Mouse (Mus musculus): ENCODE results near the gene Fundc1. TPM values are rescaled to one million over a fixed set of nuclear protein-coding genes. Genes with fewer than 3 reads are reported as not detected.

The Fundc1 gene
- polyA plus RNA-seq (2016; fragmentation: Nextera tagmentation; extraction: Ambion mirVana), result 60.3 and 61.5 TPM in 2 replicates

GRCm38 (mm10) chrX:17571621-17572459, at the start of gene Fundc1:
Fundc1 (minus strand) TSS chrX:17572325.
- no peaks in the 10 kb centered on the region for H3K27me3 ChIP-seq
- H3K27ac ChIP-seq, result peak within 1 kb of the TSS; percentile 88
- no peaks in the 10 kb centered on the region for H3K4me1 ChIP-seq (replicated peaks)
- peak within 1 kb of the TSS; percentile 63 for H3K9ac ChIP-seq (replicated peaks)
- peak within 1 kb of the TSS; percentile 46 for H3K4me3 ChIP-seq (replicated peaks)
- no peaks in the 10 kb centered on the region; the same call in 1 of the 2 replicates for H3K36me3 ChIP-seq
- no peaks in the 10 kb centered on the region for H3K9me3 ChIP-seq
- H3K4me2 ChIP-seq, result peak within 1 kb of the TSS; percentile 47
- ATAC-seq (ENCODE audit: insufficient number of reproducible peaks, insufficient read depth, low FRiP score, low TSS enrichment, low read depth), result peak; percentile 99
- 10% methylated on average over 30 of the region's 30 CpGs for WGBS

- Histone ChIP-seq H3K4me3 (replicated peaks) (no peak overlapping the region), H3K9me3 (no peaks in the 10 kb centered on the region)
- 56% methylated on average over 1 of the region's 1 CpGs for WGBS
Observed at GRCm38 (mm10) chrX:17611253-17611652, 39.1 kb upstream of the Fundc1 start.

GRCm38 (mm10) chrX:17608763-17609162, 36.6 kb upstream of the Fundc1 start:
- Histone ChIP-seq H3K9me3 (no peaks in the 10 kb centered on the region), H3K27ac (no peak overlapping the region), H3K27me3 (no peaks in the 10 kb centered on the region), H3K9ac (replicated peaks) (no peak overlapping the region), H3K4me1 (replicated peaks) (no peaks in the 10 kb centered on the region), H3K36me3 (no peaks in the 10 kb centered on the region), H3K4me3 (replicated peaks) (no peak overlapping the region), H3K4me2 (no peak overlapping the region)
- 69% methylated on average over 1 of the region's 1 CpGs for WGBS
- ATAC-seq (ENCODE audit: insufficient number of reproducible peaks, insufficient read depth, low FRiP score, low TSS enrichment, low read depth), result no peak

More at GRCm38 (mm10) chrX:17611253-17611652, 39.1 kb upstream of the Fundc1 start:
- Histone ChIP-seq H3K4me1 (replicated peaks) (no peaks in the 10 kb centered on the region), H3K9ac (replicated peaks) (no peak overlapping the region), H3K4me2 (no peak overlapping the region), H3K27me3 (no peaks in the 10 kb centered on the region), H3K27ac (no peak overlapping the region), H3K36me3 (no peaks in the 10 kb centered on the region)
- no peak for ATAC-seq (ENCODE audit: insufficient number of reproducible peaks, insufficient read depth, low FRiP score, low TSS enrichment, low read depth)

GRCm38 (mm10) chrX:17607668-17608067, 35.5 kb upstream of the Fundc1 start:
- no peak for ATAC-seq (ENCODE audit: insufficient number of reproducible peaks, insufficient read depth, low FRiP score, low TSS enrichment, low read depth)
- Histone ChIP-seq H3K27ac (no peak overlapping the region), H3K9ac (replicated peaks) (no peak overlapping the region), H3K4me1 (replicated peaks) (no peaks in the 10 kb centered on the region), H3K27me3 (no peaks in the 10 kb centered on the region), H3K4me3 (replicated peaks) (no peak overlapping the region), H3K36me3 (no peaks in the 10 kb centered on the region), H3K4me2 (no peak overlapping the region), H3K9me3 (no peaks in the 10 kb centered on the region)
- 76% methylated on average over 3 of the region's 3 CpGs for WGBS

- Histone ChIP-seq H3K4me2 (no peak overlapping the region), H3K4me3 (replicated peaks) (no peak overlapping the region), H3K4me1 (replicated peaks) (no peaks in the 10 kb centered on the region), H3K36me3 (no peaks in the 10 kb centered on the region), H3K9me3 (no peaks in the 10 kb centered on the region), H3K27ac (no peak overlapping the region), H3K27me3 (no peaks in the 10 kb centered on the region), H3K9ac (replicated peaks) (no peak overlapping the region)
- ATAC-seq (ENCODE audit: insufficient number of reproducible peaks, insufficient read depth, low FRiP score, low TSS enrichment, low read depth), result no peak
Observed at GRCm38 (mm10) chrX:17593331-17593730, 21.2 kb upstream of the Fundc1 start.

GRCm38 (mm10) chrX:17590745-17591144, 18.6 kb upstream of the Fundc1 start:
- no peaks in the 10 kb centered on the region for H3K36me3 ChIP-seq

GRCm38 (mm10) chrX:17571271-17571620, 879 bp downstream of the Fundc1 start:
- Histone ChIP-seq H3K4me3 (replicated peaks) (peak overlapping the region; percentile 46), H3K4me1 (replicated peaks) (no peaks in the 10 kb centered on the region), H3K9ac (replicated peaks) (peak overlapping the region; percentile 63), H3K27me3 (no peaks in the 10 kb centered on the region), H3K27ac (peak overlapping the region; percentile 88), H3K9me3 (no peaks in the 10 kb centered on the region), H3K36me3 (no peaks in the 10 kb centered on the region; the same call in 1 of the 2 replicates), H3K4me2 (peak overlapping the region; percentile 47)
- 33% methylated on average over 10 of the region's 10 CpGs for WGBS
- ATAC-seq (ENCODE audit: insufficient number of reproducible peaks, insufficient read depth, low FRiP score, low TSS enrichment, low read depth), result no peak

More at GRCm38 (mm10) chrX:17590745-17591144, 18.6 kb upstream of the Fundc1 start:
- H3K4me3 ChIP-seq (replicated peaks), result no peak overlapping the region
- H3K27me3 ChIP-seq, result no peaks in the 10 kb centered on the region
- no peaks in the 10 kb centered on the region for H3K9me3 ChIP-seq
- no peak overlapping the region for H3K4me2 ChIP-seq
- no peak for ATAC-seq (ENCODE audit: insufficient number of reproducible peaks, insufficient read depth, low FRiP score, low TSS enrichment, low read depth)
- WGBS, result 31% methylated on average over 1 of the region's 1 CpGs
- no peak overlapping the region for H3K27ac ChIP-seq
- no peak overlapping the region for H3K9ac ChIP-seq (replicated peaks)
- no peaks in the 10 kb centered on the region for H3K4me1 ChIP-seq (replicated peaks)

DNA sequence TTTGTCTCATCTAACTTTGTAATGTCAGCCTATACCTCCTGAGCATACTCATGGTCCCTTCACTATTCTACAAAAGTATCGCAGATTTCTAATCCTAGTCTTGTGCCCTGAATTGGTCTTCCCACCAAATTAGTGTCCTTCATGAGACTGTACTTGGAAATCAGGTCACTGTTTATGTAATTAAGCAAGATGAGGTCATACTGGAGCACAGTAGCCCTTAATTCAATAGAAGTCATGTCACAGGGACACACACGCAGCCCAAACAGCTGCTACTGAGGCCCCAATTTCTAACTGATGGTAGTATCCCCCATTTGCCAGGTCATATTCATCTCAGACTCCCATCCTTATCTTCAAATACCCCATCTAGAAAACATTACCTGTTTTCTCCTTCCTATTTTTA, 3.5 kb downstream of the Fundc1 start:
- Histone ChIP-seq H3K9me3 (no peaks in the 10 kb centered on the region), H3K4me1 (replicated peaks) (no peaks in the 10 kb centered on the region), H3K27ac (no peak overlapping the region), H3K27me3 (no peaks in the 10 kb centered on the region), H3K36me3 (no peaks in the 10 kb centered on the region; the same call in 1 of the 2 replicates), H3K4me3 (replicated peaks) (no peak overlapping the region), H3K4me2 (no peak overlapping the region), H3K9ac (replicated peaks) (no peak overlapping the region)
- WGBS, result 89% methylated on average over 2 of the region's 2 CpGs
- no peak for ATAC-seq (ENCODE audit: insufficient number of reproducible peaks, insufficient read depth, low FRiP score, low TSS enrichment, low read depth)

GRCm38 (mm10) chrX:17565743-17566142, 6.4 kb downstream of the Fundc1 start:
- Histone ChIP-seq H3K9ac (replicated peaks) (no peak overlapping the region), H3K36me3 (no peaks in the 10 kb centered on the region; the same call in 1 of the 2 replicates), H3K4me2 (no peak overlapping the region), H3K9me3 (no peaks in the 10 kb centered on the region), H3K27me3 (no peaks in the 10 kb centered on the region), H3K4me1 (replicated peaks) (no peaks in the 10 kb centered on the region), H3K4me3 (replicated peaks) (no peak overlapping the region), H3K27ac (no peak overlapping the region)
- no peak for ATAC-seq (ENCODE audit: insufficient number of reproducible peaks, insufficient read depth, low FRiP score, low TSS enrichment, low read depth)

DNA sequence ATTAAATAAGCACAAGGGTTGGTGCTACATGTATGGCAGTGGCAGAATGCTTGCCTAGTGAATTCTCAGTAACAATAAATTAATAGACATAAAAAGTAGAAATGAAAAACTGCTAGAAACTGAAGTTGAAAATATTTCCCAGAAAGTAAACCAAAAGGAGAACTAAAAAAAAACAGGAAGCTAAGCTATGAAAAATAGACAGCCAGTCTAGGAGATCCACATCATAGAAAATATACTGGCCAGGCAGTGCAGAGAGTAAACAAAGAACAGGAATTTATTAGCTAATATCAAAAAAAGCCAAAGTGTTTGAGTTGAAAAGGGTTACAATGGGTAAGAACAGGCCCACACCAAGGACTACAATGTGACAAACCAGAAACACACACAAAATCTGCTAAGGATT, 7.4 kb downstream of the Fundc1 start:
- Histone ChIP-seq H3K4me3 (replicated peaks) (no peak overlapping the region), H3K9ac (replicated peaks) (no peak overlapping the region), H3K4me2 (no peak overlapping the region), H3K4me1 (replicated peaks) (no peaks in the 10 kb centered on the region), H3K9me3 (no peaks in the 10 kb centered on the region), H3K36me3 (no peaks in the 10 kb centered on the region; the same call in 1 of the 2 replicates), H3K27ac (no peak overlapping the region), H3K27me3 (no peaks in the 10 kb centered on the region)
- ATAC-seq (ENCODE audit: insufficient number of reproducible peaks, insufficient read depth, low FRiP score, low TSS enrichment, low read depth), result no peak

DNA sequence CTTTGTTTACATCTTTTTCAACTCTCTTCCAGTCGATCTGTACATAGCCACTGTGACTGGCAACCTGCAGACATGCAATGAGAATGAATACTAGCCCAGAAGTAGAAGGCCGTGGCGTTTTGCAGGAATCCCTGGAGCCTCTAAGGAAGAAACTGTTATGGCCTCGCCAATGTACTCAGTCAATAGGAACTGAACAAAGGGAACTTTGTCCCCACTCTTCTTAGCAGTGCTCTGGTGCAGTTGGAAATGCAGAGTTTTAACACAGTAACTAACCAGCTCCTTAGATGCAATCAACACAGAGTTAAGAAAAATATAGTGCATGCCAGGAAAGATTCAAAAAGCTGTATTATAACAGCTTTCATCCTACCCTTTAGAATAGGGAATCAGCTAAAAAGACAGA, 13.4 kb downstream of the Fundc1 start:
- Histone ChIP-seq H3K4me3 (replicated peaks) (no peak overlapping the region), H3K27me3 (no peaks in the 10 kb centered on the region), H3K9ac (replicated peaks) (no peak overlapping the region), H3K9me3 (no peaks in the 10 kb centered on the region), H3K36me3 (no peaks in the 10 kb centered on the region), H3K4me1 (replicated peaks) (no peaks in the 10 kb centered on the region), H3K4me2 (no peak overlapping the region), H3K27ac (no peak overlapping the region)
- WGBS, result 78% methylated on average over 4 of the region's 4 CpGs
- ATAC-seq (ENCODE audit: insufficient number of reproducible peaks, insufficient read depth, low FRiP score, low TSS enrichment, low read depth), result no peak

DNA sequence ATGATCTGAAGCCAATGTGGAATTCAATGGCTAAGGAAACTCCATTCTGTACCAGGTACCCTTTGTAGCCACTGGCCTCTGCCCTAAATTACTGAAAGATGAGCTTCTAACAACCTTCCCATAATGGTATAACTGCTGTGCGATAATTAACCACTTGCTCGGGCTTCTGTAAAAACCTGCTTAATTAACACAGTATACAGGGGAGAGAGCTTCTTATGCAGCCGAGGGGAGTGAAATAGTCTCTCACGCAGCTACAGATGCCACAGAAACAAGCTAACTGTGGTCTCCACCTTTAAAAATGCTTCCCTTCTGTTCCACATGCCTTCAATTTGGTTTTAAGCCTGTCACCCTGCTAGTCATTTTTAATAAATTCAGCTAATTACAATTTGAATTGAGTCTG, 17.6 kb downstream of the Fundc1 start:
- Histone ChIP-seq H3K4me1 (replicated peaks) (no peaks in the 10 kb centered on the region), H3K9ac (replicated peaks) (no peak overlapping the region), H3K4me2 (no peak overlapping the region), H3K9me3 (no peaks in the 10 kb centered on the region), H3K36me3 (no peaks in the 10 kb centered on the region), H3K27ac (no peak overlapping the region), H3K27me3 (no peaks in the 10 kb centered on the region), H3K4me3 (replicated peaks) (no peak overlapping the region)
- 53% methylated on average over 4 of the region's 4 CpGs for WGBS
- no peak for ATAC-seq (ENCODE audit: insufficient number of reproducible peaks, insufficient read depth, low FRiP score, low TSS enrichment, low read depth)

Data from limb, embryonic 12.5 days (tissue).